Mouse (Mus musculus) frontal cortex, adult (tissue): Measurements from ENCODE around the gene Gm3248.
"Not testable (repeated sequence)": the region's sequence is repeated elsewhere in the genome, so short reads cannot be mapped to it uniquely, and the experiment has no call there.

Source experiments
- ATAC-seq: cut with Nextera tagmentation; 2 replicates; pipeline ENCODE4 v1.9.2; 2017; ENCODE audit warnings: mild to moderate bottlenecking, moderate library complexity, mixed read lengths; ENCODE audit not compliant: low TSS enrichment

Gm3248 gene

GRCm38 (mm10) chr14:5961635-5962034 lies at the start of gene Gm3248:
Gm3248 (minus strand) TSS chr14:5961745.
- ATAC-seq, result not testable (repeated sequence)

- not testable (repeated sequence) for ATAC-seq
Measured at GRCm38 (mm10) chr14:5987136-5987535, 25.6 kb upstream of the Gm3248 start.

DNA sequence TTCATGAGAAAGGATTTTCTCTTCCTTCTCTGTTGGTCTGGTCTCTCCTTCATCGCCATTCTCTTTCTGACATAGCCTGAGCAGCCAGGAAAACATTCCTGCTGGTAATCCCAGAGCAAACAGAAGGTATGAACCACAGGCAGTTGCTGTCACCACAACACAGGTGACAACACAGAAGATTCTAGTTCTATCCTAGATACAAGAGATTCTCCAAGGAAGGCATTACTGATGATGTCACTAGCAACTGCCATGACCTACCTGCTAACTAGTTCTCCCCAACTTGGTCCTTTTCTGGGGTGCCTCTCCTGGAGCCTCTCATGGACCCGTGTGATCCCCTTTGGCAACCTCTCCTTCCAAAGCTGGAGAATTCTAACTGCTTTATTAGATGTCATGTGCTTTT lies 17.5 kb upstream of the Gm3248 start, which contains the start of gene Gm3453:
Gene Gm3453, minus strand, starts transcription at position 101 of the 400 bp plus-strand sequence.
- ATAC-seq, result not testable (repeated sequence)

DNA sequence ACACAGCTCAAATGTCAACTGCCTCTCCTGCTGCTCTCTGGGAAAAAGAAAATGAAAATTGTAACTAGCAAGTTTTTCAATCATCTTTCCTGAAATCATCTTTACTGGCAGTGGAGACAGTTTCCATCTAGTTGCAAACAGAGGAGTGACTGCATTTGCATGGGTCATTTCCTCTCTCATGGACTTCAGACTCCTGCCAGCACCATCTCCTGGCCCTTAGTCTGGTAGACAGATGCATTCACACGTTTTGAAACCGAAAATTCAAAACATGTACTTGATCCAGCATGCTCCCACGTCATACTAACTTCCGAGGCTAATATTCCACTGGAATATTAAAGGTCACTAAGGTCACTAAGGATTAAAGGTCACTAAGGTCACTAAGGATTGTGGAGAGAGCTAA lies 896 bp upstream of the Gm3248 start:
- not testable (repeated sequence) for ATAC-seq

- not testable (repeated sequence) for ATAC-seq
Measured at GRCm38 (mm10) chr14:5961102-5961501, 443 bp downstream of the Gm3248 start.

GRCm38 (mm10) chr14:5960479-5960878 lies 1.1 kb downstream of the Gm3248 start:
- not testable (repeated sequence) for ATAC-seq

GRCm38 (mm10) chr14:5923276-5923675 lies 38.3 kb downstream of the Gm3248 start:
- not testable (repeated sequence) for ATAC-seq

- not testable (repeated sequence) for ATAC-seq
Measured at GRCm38 (mm10) chr14:5918330-5918942, 43.1 kb downstream of the Gm3248 start.

- ATAC-seq, result not testable (repeated sequence)
Measured at GRCm38 (mm10) chr14:5913701-5914100, 47.8 kb downstream of the Gm3248 start.
